Mouse (Mus musculus) spleen, postnatal 4 days (tissue): ENCODE data around the gene Crat.

ENCODE experiments used
- DNase-seq, 2 experiments: peaks; one replicate each; pipeline ENCODE4 v3.0.0; 2022; ENCODE audit warnings: low spot score in 2 of 2

Gene Crat

GRCm38 (mm10) chr2:30415157-30415935 lies at the start of gene Crat:
Gene Crat, minus strand, starts transcription at chr2:30415813.
- peak; percentile 93 to 95 for DNase-seq

- DNase-seq, result no peak
Observed at GRCm38 (mm10) chr2:30464411-30464810, 48.8 kb upstream of the Crat start.

DNA sequence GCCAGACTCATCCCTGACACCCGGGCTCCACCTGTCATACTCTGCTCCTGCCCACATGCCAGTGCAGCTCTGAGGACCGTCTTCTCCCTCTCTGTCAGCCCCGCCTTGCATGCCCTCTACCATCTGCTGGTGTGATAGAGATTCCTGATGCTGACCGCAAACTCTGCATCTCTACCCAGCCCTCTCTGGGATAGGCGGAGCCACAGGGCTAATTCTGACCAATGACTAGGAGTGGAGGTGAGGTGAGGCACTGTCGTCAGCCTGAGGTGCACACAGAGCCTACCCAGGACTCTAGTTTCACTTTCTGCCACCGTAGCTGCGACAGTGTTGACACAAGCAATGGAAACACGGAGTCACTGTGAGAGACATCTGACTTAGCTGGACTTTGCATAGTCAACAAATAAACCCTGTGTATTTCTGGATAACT lies 48.3 kb upstream of the Crat start:
- peak; percentile 70 to 76 for DNase-seq

GRCm38 (mm10) chr2:30463341-30463761 lies 47.7 kb upstream of the Crat start:
- DNase-seq, result no peak

GRCm38 (mm10) chr2:30459241-30459640 lies 43.6 kb upstream of the Crat start:
- DNase-seq, result no peak

DNA sequence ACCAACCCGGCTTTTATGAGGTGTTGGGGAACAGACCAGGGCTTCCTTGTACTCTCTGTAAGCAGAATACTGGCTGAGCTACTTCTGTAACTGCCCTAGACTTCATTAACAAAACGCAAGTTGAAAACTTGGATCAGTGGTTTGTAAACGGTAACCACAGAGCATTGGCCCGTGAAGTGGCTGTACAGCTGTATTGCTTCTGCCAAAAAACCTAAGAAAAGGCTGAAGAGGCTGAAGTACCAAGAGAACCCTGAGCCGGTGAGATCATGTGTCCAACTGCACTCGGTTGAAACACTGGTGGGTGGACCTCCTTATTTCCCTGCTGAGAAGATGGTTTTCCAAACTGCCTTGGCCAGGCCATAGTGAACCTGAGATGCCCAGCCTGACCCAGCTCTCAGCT lies 42.7 kb upstream of the Crat start:
- DNase-seq, result no peak

- no peak for DNase-seq
Observed at GRCm38 (mm10) chr2:30456104-30456980, 40.7 kb upstream of the Crat start.

DNA sequence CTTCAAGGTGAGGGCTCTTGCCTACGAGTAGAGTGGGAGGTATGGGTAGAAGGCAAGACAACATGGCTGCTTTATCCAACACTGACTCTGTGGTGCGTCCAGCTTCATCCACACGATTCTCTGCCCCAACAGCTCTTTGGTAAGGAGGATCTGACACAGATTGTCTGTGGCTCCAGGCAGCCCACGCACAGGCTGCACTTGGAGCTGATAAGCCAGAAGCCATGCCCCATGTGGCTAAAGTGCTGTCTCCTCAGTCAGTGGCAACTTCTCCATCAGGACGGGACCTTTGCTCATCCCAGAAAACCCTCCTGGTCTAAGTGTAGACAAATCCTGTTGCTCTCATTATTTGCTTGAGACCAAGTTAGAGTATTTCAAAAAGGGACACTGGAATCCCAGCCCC lies 39.0 kb upstream of the Crat start:
- no peak for DNase-seq

DNA sequence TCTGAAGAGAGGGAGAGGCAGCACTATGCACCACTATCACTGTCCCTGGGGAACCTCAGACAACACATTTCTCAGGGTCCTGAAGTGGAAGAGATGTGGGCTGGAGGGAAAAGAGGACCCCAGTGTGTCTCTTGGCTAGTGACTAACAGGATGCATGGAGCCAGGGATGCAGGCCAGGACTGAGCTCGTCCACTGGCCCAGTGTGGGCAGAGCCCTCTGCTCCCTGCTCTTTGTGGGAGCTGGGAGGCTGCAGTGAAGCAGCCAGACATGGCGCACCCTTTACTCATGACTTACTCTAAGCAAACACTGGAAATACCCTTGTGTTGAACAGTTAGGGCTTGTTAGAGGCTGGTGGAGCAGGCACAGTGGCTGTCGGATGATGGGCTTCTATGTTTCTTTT lies 38.0 kb upstream of the Crat start:
- DNase-seq, result no peak

DNA sequence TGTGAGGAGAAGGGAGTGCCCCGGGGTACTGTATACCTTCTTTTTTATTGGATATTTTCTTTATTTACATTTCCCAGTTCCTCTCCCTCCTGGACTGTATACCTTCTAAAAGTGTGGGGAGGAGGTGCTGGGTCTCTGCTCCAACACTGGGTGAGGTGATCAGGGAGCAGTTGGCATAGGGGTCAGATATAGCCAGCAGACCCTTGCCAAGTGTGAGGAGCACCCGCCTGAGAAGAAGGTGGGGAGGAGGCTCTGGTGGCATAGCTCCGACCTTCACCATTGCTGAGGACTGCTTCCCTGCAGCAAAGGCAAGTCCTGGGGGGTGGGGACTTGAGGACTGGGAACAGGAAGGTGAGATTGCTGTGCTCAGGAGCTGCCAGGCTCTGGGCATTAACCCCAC lies 35.9 kb upstream of the Crat start:
- DNase-seq, result no peak

- DNase-seq, result no peak
Observed at GRCm38 (mm10) chr2:30450530-30450929, 34.9 kb upstream of the Crat start.

DNA sequence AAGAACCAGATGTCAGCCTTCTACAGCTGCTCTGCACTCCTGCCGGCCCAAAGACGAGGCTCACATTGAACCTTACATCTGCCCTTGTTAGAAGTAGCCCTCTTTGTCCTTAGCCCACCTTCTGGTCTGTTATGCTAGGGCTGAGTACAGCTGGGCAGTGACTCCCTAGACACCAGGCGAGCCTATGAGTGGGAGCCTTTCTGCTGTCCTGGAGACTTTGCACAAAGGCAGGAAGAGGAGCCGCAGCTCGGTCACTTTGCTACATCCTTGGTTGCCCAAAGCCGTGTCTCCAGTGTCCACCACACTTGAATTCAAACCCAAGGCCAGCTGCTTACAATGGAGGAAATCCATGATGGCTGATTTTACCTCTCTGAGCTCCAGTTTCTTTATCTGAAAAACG lies 32.8 kb upstream of the Crat start:
- no peak for DNase-seq

GRCm38 (mm10) chr2:30446891-30447826 lies 31.5 kb upstream of the Crat start:
- peak in 1 of 2 experiments; percentile 60 for DNase-seq

DNA sequence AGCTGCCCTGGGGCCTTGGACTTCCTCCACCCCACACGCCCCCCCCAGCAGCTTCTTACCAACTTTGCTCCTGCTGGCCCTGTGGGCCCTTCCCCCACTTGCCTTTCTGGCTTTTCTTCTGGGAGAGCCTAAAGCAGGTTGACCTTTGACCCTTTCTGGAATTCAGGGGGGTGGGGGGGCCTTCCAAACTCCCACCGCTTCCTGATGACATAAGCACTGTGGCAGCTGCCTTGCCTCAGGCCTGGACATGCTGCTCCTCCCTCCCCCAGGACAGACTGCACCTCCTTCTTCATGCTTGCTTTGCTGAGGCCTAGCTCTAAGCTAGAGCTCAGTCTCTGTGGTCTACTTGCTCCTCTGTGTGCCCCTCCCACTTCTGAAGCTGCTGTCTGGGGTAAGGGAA lies 29.7 kb upstream of the Crat start:
- DNase-seq, result no peak

DNA sequence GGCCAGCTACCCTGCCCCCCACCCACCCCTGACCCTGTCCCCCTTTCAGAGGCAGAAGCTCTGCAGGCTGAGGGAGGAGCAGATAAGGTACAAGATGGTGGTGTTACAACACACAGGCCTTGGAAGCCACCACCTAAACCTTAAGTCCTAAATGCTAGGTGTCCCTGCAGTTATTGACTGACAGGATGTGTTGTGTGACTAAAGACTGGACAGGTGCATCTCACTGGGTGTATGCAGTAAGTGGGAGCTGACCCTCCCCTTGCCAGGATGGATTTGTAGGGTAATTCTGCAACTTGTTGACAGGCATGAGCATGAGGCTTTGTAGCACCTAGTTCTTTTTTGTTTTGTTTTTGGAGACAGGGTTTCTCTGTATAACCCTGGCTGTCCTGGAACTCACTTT lies 28.8 kb upstream of the Crat start:
- no peak for DNase-seq

- DNase-seq, result no peak
Observed at GRCm38 (mm10) chr2:30444006-30444405, 28.4 kb upstream of the Crat start.

DNA sequence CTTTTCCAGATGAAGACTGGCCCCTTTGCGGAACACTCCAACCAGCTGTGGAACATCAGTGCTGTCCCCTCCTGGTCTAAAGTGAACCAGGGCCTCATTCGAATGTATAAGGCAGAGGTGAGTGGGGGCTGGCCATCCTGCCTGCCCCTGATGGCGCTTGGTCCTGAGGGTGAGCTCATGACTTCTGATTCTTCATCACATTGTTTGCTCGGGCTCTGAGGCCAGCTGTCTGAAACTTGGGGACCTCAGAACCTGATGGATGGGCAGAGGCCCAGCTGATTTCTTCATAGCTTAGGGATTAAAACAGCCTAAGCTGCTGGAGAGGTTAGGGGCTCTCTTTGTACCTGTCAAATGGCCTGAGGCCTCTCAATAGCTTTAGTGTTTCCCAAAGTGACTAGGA lies 27.7 kb upstream of the Crat start:
- DNase-seq, result no peak

GRCm38 (mm10) chr2:30442498-30442890 lies 26.9 kb upstream of the Crat start:
- peak in 1 of 2 experiments; percentile 60 for DNase-seq

DNA sequence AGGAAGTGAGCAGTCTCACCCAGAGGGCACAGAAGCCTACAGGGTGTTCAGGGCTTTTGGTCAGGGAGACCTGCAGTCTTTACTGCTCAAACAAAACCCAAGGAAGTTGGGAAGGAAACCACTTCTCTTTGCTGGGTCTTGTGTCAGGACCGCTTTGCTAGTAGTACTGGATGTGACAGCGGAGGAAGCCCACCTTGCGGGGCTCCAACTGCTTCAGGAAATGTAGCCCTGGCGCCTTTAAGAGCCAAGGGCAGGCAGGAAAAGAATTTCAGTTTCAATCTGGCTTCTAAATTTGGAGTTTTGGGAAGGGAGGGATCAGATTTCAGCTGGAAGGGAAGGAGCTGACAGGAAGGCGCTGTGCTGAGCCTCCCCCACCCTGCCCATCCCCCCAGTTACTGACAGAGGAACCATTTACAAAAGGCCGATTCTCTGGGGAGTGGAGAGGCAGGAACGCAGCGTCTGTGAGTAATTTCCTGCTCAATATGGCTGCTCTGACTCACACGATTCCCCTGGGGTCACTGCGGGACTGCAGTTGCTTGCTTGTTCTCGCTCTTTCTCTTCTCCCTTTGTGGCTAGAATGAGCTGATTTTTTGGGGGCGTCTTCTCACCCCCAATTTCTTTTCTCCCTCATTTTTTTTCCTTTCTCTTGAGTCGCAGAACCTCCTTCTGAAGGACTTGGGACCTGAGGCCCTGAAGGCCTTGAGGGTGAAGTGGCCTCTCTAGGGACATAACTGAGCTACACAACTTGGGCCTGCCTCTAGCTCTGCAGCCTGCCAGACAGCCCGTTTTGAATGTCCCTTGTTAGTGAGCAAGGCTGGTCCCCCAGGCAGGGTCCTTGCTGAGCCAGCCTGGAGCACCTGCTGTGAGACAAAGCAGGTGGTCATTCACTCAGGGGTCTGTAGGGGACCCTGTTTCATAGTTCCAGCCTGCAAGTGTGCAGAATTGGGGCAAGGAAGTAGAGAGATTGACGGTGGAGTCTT lies 26.2 kb upstream of the Crat start:
- peak; percentile 60 to 76 for DNase-seq

- peak; percentile 60 to 78 for DNase-seq
Observed at GRCm38 (mm10) chr2:30440701-30441517, 25.3 kb upstream of the Crat start.
